Mouse (Mus musculus): ENCODE results near the gene Sorl1. TPM values are rescaled to one million over a fixed set of nuclear protein-coding genes. Genes with fewer than 3 reads are reported as not detected.

Sorl1 gene
- total and polyA plus RNA-seq, 2 experiments from 2014 or later: 1.1 to 12.9 TPM

DNA sequence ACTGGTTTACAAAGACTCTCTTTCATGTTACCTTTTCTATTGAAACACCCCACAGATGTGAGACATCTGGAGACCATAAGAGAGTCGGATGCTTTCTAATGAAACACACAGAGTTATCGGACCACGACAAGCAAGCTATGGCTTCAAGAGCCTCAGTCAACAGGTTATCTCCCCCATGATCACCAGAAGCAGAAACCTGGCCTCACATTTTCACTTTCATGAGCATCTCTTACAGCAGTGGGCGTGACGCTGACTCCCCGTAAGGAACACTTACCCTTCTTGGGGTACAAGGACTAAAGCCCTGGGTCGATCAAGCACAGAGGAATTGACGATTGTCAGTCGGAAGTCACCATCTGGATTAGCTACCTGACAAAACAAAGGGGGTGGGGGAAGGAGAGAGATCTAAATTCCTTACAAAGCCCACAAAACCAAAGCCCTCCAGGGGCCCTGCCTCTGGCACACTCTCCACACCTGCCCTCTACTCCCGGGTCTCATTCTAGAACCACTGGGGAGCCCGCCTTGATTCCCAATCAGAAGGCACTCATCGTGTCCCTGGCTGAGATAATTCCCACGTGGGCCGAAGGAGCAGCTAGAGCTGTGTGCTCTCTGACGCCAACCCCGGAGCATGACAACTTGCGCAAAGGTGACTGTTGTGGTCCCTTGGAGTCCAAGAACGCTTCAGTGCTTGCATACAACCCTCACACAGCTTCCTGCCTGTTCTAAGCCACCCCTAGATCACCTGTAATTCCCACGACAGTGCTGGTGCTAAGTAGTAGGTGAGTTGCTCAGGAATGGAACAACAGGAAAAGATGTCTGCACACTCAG is 90.6 kb downstream of the Sorl1 start:
- Histone ChIP-seq H3K4me2 (ENCODE audit: low read depth, low read length) (no peak overlapping the region), H3K36me3 (replicated peaks; ENCODE audit: control insufficient read depth, insufficient read depth, low read length) (no peaks in the 10 kb centered on the region; the same call in 1 of the 2 replicates), H3K4me1 (ENCODE audit: control insufficient read depth, insufficient read depth) (no peaks in the 10 kb centered on the region), H3K9me3 (replicated peaks; ENCODE audit: control insufficient read depth, low read length) (no peaks in the 10 kb centered on the region), H3K27me3 (ENCODE audit: control insufficient read depth, insufficient read depth, low read length) (no peaks in the 10 kb centered on the region), H3K27ac (ENCODE audit: low read depth) (no peak overlapping the region), H3K4me3 (ENCODE audit: low read depth, low read length) (no peak overlapping the region), H3K9ac (replicated peaks; ENCODE audit: low read depth, low read length) (no peak overlapping the region)
- no peak for TF ChIP-seq CTCF (IDR thresholded peaks at IDR 0.05; ENCODE audit: low read depth)
- no peak for TF ChIP-seq EP300 (IDR thresholded peaks at IDR 0.05; ENCODE audit: low read depth)
- DNase-seq (ENCODE audit: low spot score) (no peak), ATAC-seq (ENCODE audit: insufficient read depth, low read depth) (no peak)
- 66% methylated on average over 19 of the region's 19 CpGs for WGBS

DNA sequence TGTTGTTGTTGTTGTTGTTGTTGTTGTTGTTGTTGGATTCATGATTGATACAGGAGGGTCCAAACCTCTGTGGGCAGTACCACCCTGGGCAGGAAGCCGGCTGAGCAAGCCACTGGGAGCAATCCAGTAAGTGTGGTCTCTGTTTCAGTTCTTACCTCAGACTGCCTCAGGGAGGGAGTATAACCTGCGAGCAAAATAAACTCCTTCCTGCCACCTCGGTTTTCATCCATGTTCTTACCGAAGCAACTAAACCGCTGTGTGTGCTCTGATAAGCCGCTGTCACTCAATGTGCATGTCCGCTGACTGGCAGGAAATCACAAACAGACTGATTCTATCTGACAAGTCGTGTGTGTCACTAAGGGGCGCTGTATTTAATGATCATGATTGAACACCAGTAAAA is 91.7 kb downstream of the Sorl1 start:
- no peaks in the 10 kb centered on the region; the same call in 1 of the 2 replicates for H3K36me3 ChIP-seq (replicated peaks; ENCODE audit: control insufficient read depth, insufficient read depth, low read length)
- ATAC-seq (ENCODE audit: insufficient read depth, low read depth): no peak
- DNase-seq (ENCODE audit: low spot score): no peak
- no peaks in the 10 kb centered on the region for H3K4me1 ChIP-seq (ENCODE audit: control insufficient read depth, insufficient read depth)
- no peak overlapping the region for H3K4me2 ChIP-seq (ENCODE audit: low read depth, low read length)
- H3K9me3 ChIP-seq (replicated peaks; ENCODE audit: control insufficient read depth, low read length): no peaks in the 10 kb centered on the region
- TF ChIP-seq EP300 (IDR thresholded peaks at IDR 0.05; ENCODE audit: low read depth) (no peak), CTCF (IDR thresholded peaks at IDR 0.05; ENCODE audit: low read depth) (no peak)
- WGBS: 59% methylated on average over 9 of the region's 9 CpGs
- no peak overlapping the region for H3K9ac ChIP-seq (replicated peaks; ENCODE audit: low read depth, low read length)
- H3K4me3 ChIP-seq (ENCODE audit: low read depth, low read length): no peak overlapping the region
- H3K27me3 ChIP-seq (ENCODE audit: control insufficient read depth, insufficient read depth, low read length): no peaks in the 10 kb centered on the region
- H3K27ac ChIP-seq (ENCODE audit: low read depth): no peak overlapping the region

DNA sequence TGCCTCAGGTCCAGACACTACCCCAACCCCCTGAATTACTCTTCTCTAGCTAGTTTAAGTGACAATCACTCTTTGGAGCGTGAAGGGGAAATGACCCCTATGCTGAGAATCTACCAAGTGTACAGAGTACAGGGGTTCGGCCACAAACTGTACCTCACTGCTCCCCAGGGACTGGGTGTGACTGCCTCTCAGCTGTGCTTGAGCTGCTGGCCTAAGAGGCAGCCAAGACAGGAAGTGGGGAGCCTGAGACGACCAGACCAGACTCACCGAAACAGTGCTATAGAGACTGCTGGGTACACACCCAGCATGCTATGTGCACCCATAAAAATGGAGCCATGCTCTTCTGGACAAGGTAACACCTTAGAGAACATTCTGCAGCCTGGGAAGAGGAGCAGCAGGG is 95.3 kb downstream of the Sorl1 start:
- Histone ChIP-seq H3K4me3 (ENCODE audit: low read depth, low read length) (no peak overlapping the region), H3K27ac (ENCODE audit: low read depth) (no peak overlapping the region), H3K27me3 (ENCODE audit: control insufficient read depth, insufficient read depth, low read length) (no peaks in the 10 kb centered on the region), H3K4me2 (ENCODE audit: low read depth, low read length) (no peak overlapping the region), H3K36me3 (replicated peaks; ENCODE audit: control insufficient read depth, insufficient read depth, low read length) (no peaks in the 10 kb centered on the region; the same call in 1 of the 2 replicates), H3K4me1 (ENCODE audit: control insufficient read depth, insufficient read depth) (no peaks in the 10 kb centered on the region), H3K9me3 (replicated peaks; ENCODE audit: control insufficient read depth, low read length) (no peaks in the 10 kb centered on the region), H3K9ac (replicated peaks; ENCODE audit: low read depth, low read length) (no peak overlapping the region)
- 67% methylated on average over 4 of the region's 4 CpGs for WGBS
- no peak for ATAC-seq (ENCODE audit: insufficient read depth, low read depth)
- TF ChIP-seq CTCF (IDR thresholded peaks at IDR 0.05; ENCODE audit: low read depth) (no peak), EP300 (IDR thresholded peaks at IDR 0.05; ENCODE audit: low read depth) (no peak)
- no peak for DNase-seq (ENCODE audit: low spot score)

DNA sequence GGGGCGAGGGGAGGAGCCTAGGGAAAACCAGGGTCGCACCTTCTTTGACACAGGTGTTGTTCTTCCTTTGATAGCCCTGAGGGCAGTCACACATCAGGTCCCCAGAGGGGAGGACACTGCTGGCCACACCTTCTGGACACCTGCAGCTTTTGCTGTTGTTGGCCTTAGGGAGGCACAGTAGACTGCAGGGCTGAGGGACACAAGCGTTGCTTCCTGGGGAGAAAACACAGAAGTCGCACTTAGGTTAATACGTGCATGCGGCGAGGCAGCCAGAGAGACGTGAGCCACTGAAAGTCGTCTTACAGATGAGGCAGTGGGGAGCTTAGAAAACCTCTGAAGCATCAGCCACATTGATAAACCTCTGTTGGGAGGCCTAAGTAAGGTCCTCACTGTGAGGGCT is 99.8 kb downstream of the Sorl1 start:
- 70% methylated on average over 9 of the region's 9 CpGs for WGBS
- H3K9me3 ChIP-seq (replicated peaks; ENCODE audit: control insufficient read depth, low read length): no peaks in the 10 kb centered on the region
- TF ChIP-seq CTCF (IDR thresholded peaks at IDR 0.05; ENCODE audit: low read depth) (no peak), EP300 (IDR thresholded peaks at IDR 0.05; ENCODE audit: low read depth) (no peak)
- H3K36me3 ChIP-seq (replicated peaks; ENCODE audit: control insufficient read depth, insufficient read depth, low read length): no peaks in the 10 kb centered on the region
- no peaks in the 10 kb centered on the region for H3K27me3 ChIP-seq (ENCODE audit: control insufficient read depth, insufficient read depth, low read length)
- no peak for DNase-seq (ENCODE audit: low spot score)
- H3K4me1 ChIP-seq (ENCODE audit: control insufficient read depth, insufficient read depth): no peaks in the 10 kb centered on the region
- no peak overlapping the region for H3K9ac ChIP-seq (replicated peaks; ENCODE audit: low read depth, low read length)
- H3K27ac ChIP-seq (ENCODE audit: low read depth): no peak overlapping the region
- no peak overlapping the region for H3K4me3 ChIP-seq (ENCODE audit: low read depth, low read length)
- no peak for ATAC-seq (ENCODE audit: insufficient read depth, low read depth)
- H3K4me2 ChIP-seq (ENCODE audit: low read depth, low read length): no peak overlapping the region

DNA sequence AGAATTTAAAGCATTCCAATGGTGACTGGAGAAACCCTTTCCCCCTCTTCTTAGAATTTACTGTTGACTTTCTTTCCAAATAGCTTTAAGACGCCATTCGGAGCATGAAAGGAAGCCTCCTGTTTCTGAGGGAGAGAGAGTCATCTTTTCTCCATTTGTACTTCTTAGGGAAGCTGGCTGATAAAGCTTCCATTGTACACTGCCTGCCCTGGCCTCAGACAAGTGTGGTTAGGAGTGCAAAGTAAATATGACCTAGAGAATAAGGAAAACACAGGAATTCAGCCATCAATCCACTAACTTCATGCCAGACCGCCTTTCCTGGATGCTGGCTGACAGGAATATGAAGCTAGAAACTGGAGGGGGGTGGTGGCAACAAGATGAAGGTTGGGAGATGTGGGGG is 100.7 kb downstream of the Sorl1 start:
- ATAC-seq (ENCODE audit: insufficient read depth, low read depth) (no peak), DNase-seq (ENCODE audit: low spot score) (no peak)
- Histone ChIP-seq H3K27me3 (ENCODE audit: control insufficient read depth, insufficient read depth, low read length) (no peaks in the 10 kb centered on the region), H3K4me2 (ENCODE audit: low read depth, low read length) (no peak overlapping the region), H3K27ac (ENCODE audit: low read depth) (no peak overlapping the region), H3K4me3 (ENCODE audit: low read depth, low read length) (no peak overlapping the region), H3K4me1 (ENCODE audit: control insufficient read depth, insufficient read depth) (no peaks in the 10 kb centered on the region), H3K9ac (replicated peaks; ENCODE audit: low read depth, low read length) (no peak overlapping the region), H3K36me3 (replicated peaks; ENCODE audit: control insufficient read depth, insufficient read depth, low read length) (no peaks in the 10 kb centered on the region), H3K9me3 (replicated peaks; ENCODE audit: control insufficient read depth, low read length) (no peaks in the 10 kb centered on the region)
- TF ChIP-seq CTCF (IDR thresholded peaks at IDR 0.05; ENCODE audit: low read depth) (no peak), EP300 (IDR thresholded peaks at IDR 0.05; ENCODE audit: low read depth) (no peak)
- WGBS: 75% methylated on average over 3 of the region's 3 CpGs

DNA sequence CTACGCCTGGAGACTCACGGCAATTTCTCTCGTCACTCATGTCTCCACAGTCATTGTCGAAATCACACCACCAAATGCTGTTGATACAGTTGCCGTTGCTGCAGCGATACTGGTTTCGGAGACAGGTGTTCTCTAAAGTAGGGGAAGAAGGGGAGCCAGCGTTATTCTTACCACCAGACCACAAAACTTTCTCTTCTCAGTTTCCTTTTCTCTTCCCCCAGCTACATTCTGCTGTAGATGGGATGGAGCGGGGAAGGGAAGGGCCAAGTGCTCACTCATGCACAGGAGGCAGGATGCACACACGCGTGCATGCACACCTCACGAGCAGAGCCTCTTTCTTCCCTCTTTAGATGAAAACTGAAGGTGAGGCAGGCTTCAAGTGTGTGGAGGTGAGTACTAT is 101.8 kb downstream of the Sorl1 start:
- ATAC-seq (ENCODE audit: insufficient read depth, low read depth) (no peak), DNase-seq (ENCODE audit: low spot score) (no peak)
- no peak overlapping the region for H3K27ac ChIP-seq (ENCODE audit: low read depth)
- 85% methylated on average over 12 of the region's 12 CpGs for WGBS
- H3K27me3 ChIP-seq (ENCODE audit: control insufficient read depth, insufficient read depth, low read length): no peaks in the 10 kb centered on the region
- no peaks in the 10 kb centered on the region for H3K36me3 ChIP-seq (replicated peaks; ENCODE audit: control insufficient read depth, insufficient read depth, low read length)
- H3K9me3 ChIP-seq (replicated peaks; ENCODE audit: control insufficient read depth, low read length): no peaks in the 10 kb centered on the region
- no peaks in the 10 kb centered on the region for H3K4me1 ChIP-seq (ENCODE audit: control insufficient read depth, insufficient read depth)
- TF ChIP-seq CTCF (IDR thresholded peaks at IDR 0.05; ENCODE audit: low read depth): no peak
- H3K4me2 ChIP-seq (ENCODE audit: low read depth, low read length): no peak overlapping the region
- H3K9ac ChIP-seq (replicated peaks; ENCODE audit: low read depth, low read length): no peak overlapping the region
- no peak overlapping the region for H3K4me3 ChIP-seq (ENCODE audit: low read depth, low read length)

All from heart, postnatal 0 days (tissue).